Mouse (Mus musculus) adrenal gland, postnatal 14 days (tissue): ENCODE results near the gene Dgkh. TPM values are rescaled to one million over a fixed set of nuclear protein-coding genes. Genes with fewer than 3 reads are reported as not detected.

ENCODE experiments used
- DNase-seq: peaks from one replicate; pipeline ENCODE4 v3.0.0; 2021; ENCODE audit warnings: mixed read lengths
- total RNA-seq: library from RNA; stranded (reverse); gene quantifications from 2 replicates; pipeline ENCODE4 v1.2.3, GENCODE M21; 2021

Gene Dgkh
- total RNA-seq, 1 experiment from 2014 or later, result 12.1 TPM

DNA sequence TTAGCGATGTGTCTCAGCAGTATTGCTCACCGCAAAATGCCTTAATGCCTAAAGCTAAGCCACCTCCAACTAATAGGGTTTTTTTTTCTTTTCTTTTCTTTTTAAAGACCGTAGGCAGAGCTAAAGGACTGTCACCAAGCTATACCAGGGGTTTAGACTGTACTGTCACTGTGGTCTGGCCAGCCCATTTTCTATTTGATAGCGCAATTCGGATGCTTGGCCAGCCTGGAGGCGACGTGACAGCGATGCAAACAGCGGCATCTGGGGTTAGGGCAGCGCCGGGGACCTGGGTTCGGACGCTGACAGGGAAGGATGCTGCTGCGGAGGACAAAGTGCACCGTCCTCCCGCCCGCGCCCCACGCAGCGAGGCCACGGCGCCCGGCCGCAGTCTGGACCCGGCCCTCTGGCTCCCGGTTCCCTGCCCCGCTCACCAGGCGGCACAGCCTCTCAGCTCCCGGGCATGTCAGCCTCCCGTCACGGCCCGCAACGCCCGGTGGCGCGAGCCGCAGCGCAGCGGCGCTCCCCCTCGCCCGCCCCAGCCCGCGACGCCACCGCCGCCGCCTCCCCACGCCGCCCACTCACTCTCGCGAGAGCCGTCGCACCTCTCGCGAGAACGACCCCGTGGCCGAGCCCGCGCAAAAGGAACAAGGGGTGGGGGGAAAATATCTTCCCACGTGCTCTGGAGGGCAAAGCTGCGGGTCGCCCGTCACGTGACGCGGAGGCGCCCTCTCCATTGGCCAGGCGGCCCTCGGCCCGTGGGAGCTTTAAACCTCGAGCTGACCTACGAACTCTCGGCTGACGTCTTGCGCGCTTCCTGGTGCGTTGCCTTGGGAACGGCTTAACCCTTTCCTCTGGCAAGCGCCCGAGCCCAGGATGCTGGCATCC lies 196.1 kb downstream of the Dgkh start, which contains the start of gene Akap11:
TSS of gene Akap11 (minus strand) at position 528 of the 885 bp plus-strand sequence.
- peak; percentile 97 for DNase-seq

DNA sequence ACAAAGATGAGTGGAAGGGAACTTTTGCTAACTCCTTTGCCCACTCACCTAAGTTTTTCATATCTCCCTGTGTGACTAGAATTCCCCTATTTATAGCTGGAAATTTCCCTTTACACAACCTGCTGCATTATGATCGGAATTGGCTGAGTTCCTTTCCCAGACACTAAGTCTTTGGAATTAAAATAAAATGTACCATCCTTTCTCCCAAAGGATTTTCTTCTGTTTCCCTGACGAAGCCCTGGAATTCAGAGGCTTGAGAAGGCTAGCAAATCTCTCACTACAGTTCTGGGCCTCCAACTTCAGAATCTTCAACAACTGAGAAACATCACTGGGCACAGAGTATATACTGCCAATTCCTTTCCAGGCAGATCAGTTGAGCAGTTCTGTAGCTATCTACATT lies 197.2 kb downstream of the Dgkh start:
- DNase-seq, result no peak

DNA sequence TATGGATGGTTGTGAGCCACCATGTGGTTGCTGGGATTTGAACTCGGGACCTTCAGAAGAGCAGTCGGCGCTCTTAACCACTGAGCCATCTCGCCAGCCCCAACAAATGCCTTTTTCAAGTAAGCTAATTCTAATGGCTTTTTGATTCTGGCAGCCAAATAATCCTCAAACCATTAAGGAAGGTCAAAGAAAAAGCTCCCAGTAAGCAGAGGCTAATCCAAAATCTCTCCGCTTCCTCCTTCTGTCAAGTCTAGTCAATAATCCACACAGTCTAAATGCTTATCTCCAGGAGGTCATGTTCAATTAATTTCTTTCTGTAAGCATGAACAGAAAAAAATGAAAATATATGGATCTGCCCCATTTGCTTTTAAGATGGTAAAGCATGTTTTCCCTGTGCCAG lies 197.9 kb downstream of the Dgkh start:
- no peak for DNase-seq

DNA sequence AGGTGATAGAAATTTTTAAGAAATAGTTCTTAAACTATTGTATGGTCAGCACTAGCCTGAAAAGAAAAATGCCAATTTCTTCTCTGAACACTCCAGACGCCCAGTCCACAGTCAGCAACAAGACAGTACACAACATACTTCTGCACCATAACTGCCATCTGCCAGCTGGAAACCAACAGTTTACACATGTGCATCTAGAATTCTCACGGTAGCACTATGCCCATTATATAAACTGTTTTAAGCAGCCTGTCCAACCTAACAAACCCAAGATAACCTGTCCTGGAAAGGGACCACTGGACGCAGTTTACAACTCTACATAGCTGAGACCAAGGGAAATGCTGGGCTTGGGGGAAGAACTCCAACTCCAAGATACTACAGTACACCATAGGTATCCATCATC lies 198.9 kb downstream of the Dgkh start:
- no peak for DNase-seq

DNA sequence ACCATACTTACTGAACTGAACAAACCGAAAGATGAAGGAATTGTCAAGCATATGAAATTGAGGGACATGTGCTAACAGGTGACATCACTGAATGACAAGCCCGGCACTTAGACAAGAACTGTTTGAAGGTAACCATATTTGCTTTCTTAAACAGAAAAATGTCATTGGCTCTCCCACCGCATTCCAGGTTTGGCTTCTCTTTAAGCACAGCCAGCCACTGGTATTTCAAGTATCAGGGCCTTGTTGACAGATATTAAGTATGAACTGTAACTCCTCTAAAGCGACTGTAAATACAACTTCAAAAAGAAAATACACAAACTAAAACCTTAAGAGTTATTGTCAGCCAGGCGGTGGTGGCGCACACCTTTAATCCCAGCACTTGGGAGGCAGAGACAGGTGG lies 200.2 kb downstream of the Dgkh start:
- no peak for DNase-seq

DNA sequence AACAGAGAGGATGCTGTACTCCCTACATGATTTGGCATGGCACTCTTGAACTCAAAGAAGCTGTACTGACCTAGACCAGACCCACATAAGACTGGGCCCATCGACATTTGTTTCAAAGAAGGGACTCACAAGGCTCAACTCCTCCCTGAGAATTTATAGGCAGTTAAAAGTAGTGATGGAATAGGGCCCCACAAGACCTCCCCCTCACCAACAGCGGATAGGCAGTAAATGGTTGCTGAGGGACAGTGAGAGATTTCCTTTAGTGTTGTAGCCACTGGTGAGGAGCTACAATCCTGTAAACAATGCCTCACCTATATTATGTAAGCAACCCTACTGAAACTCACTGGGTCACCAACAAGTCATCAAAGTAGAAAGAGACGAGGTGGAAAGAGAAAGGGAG lies 202.3 kb downstream of the Dgkh start:
- DNase-seq, result no peak

DNA sequence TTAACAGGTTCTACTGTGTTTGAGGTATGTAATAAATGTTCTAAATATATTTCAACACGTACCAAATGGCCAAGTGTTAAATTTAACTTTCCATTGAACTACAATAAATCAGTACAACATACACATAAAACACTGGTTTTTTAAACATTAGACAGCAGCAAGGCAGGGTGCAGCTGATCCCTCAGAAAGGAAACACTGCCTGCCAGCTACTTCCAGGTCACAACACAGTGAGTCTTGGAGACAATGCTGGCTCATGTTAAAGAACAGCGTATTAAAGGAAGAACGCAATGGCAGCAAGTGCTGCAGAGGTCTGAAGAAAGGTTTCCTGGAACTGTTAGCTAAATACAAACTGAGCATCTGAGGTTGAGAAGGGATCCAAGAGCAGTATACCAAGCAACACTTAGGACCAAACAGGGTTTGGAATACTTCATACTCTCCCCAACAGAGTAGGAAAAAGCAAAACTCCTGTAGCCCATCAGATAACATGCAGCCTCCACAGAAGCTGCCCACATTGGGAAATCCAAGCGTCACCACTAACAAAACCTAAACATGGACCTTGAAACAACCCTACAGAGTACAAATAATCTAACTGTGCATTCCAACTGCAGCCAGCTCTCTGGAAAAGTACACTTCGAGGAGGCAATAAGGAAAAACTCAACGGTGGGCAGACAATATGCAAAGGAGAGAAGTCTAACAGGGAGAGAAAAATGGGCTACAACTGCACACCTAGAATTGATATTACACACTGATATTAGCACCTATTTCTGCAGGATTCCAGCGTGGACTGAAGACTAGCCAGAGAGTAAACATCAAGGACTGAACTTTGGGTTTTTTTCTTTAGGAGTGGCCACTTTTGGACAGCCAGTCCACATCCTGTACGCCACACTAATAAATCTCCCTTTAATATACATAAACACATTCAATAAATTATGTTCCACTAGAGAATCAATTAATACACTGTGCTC lies 203.8 kb downstream of the Dgkh start:
- no peak for DNase-seq

DNA sequence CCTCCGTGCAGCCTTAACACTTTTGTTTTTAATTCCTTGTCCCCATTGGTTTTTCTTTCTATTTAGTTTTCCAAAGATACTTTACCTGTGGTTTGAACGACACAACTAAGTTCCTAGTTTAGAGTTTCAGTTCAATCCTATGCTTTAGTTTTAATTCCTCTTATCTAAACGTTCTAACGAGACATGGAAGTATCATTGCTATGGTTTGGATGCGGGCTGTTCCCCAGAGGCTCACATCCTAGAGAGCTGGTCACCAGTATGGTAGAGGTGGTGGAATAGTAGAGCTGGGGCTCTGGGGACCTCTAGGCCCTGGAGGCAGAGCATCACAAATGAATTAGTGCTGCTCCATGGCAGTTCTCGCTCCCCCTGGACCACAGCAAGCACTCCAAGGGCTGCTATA lies 205.7 kb downstream of the Dgkh start:
- no peak for DNase-seq

DNA sequence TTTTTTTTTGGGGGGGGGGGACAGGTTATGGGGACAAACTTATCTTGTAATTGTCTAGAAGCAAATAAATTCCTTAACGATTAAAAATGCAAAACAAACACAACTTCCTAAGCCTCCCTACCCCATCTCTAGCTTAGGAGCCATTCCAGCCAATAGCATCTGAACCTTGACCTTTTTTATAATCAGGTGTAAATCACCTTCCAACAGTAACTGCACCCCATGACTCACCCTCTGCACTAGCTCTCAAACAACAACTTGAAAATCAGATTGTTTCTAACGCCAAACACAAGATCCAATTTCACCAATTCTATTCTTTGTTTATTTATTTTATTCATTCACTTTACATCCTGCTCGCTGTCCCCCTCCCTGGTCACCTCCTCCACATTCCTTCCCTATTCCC lies 206.1 kb downstream of the Dgkh start:
- DNase-seq, result no peak

DNA sequence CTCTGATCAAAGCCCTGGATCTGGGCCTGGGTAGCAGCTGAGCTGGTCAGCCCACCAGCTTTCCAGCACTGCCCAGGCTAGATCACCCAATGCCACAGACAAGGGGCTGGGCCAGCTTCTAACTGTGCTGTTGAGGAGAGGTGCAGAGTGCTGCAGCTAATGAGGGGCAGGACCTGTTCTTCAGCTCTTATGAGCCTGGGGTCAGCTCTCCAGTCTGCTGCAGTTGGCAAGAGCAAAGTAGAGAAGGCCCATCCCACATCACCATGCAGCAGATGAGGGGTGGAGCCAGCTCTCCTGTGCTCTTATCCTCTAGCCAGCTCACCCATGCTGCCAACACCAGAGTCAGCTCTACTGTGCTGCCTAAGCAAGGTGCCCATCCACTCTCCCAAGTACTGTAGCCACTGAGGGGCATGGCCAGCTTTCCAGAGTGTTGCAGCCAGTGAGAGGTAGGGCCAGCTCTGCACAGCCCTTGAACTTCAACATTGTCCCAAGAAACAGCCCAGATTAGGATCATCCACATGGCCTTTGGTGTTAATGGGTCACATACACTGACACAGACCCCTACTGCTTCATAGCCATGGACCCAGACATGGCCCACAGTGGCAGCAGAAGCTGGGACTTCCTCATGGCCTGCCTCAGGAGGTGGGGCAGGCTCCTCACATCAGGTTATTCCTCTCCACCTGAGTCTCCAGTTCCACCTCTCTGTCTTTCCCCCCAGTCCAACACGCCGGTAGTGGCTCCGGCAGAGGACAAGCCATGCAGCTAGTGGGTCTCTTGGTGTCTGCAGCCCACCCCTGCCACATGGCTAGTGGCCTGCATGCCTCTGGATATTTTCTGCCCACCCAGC lies 206.7 kb downstream of the Dgkh start:
- no peak for DNase-seq

DNA sequence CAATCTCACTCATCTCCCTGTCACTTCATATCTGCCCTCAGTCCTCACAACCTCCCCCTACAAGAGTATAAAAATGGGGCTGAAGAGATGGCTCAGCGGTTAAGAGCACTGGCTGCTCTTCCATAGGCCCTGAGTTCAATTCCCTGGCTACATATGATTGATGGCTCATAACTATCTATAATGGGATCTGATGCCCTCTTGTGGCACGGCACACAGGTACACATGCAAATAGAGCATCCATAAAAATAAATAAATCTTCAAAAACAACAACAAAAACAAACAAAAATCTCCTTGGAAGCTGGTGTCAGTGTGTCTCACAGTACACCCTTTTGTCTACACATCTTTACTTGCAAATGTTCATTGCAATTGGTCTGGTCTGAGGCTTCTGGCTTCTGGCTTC lies 207.5 kb downstream of the Dgkh start:
- no peak for DNase-seq

DNA sequence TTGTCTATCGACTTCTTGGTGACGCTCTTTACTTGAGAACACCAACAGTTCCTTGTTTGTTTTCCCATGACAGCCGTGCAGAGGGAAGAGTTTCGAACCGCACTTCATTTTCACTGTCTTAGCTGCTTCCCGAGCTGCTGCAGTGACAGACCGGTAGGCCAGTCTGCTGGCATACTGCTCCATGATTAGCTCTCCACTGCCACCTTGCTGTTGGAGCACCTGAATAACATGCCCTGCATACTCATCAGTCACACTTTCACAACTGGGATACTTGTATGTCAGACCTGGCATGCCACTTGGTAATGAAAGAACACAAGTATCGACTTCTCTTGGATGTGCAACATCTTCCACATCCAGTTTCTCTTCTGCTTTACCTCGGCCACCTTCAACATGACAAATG lies 221.9 kb downstream of the Dgkh start:
- DNase-seq, result no peak

DNA sequence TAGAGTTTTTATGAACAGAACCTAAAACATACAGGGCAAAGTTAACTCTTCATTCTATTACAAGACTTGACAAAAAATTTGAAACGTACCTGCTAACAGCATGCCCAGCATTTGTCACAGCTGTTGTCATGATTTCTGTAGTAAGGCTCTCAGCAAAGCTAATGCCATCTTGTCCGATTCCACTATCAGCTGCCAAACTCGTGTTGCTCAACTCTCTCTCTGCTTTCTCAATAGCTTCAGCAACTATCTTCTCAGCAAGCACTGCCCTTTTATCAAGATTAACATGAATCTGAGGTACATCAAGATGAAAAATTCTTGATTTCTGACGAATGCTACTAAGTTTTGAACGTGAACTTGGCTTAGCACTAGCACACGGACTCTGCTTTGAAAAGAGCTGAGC lies 222.8 kb downstream of the Dgkh start:
- peak; percentile 52 for DNase-seq

Other genes with a start within 250 kb of the Dgkh start
- 44.7 and 45.3 TPM in 2 replicates for gene Akap11, start 196.0 kb downstream of the Dgkh start, total RNA-seq
- gene Vwa8, start 116.3 kb upstream of the Dgkh start, total RNA-seq, result 154 and 175 TPM in 2 replicates